Mouse (Mus musculus) MEL (cell line): ENCODE measurements at regions not wholly inside any gene's neighbourhood (a gene's known extent, or its start where the extent isn't known, plus 50 kb on each side); places are given as distances from the start of the nearest gene placed in this dataset.

Experiments
- DNase-seq: peaks from one replicate; pipeline ENCODE4 v3.0.0; 2011; ENCODE audit warnings: low read depth, low spot score
- H3K27ac ChIP-seq: 2 replicates; pipeline ENCODE4 v1.5.1; 2012; ENCODE audit warnings: low read depth, mild to moderate bottlenecking, control low read depth, low read length, moderate library complexity; ENCODE audit not compliant: control insufficient read depth
- H3K27me3 ChIP-seq, 2 experiments: fragments of 150-350 bp in 1 of 2; sonication (generic) in 1 of 2; 2 replicates each; pipeline ENCODE4 v1.6.1; 2012; ENCODE audit warnings: low read length in 2 of 2, mild to moderate bottlenecking in 2 of 2, improper control_type of control experiment in 1 of 2, moderate library complexity in 1 of 2; ENCODE audit not compliant: insufficient read depth in 2 of 2, control insufficient read depth in 1 of 2
- H3K36me3 ChIP-seq, 2 experiments: 2 replicates each; pipeline ENCODE4 v1.6.1; 2012 to 2014; ENCODE audit warnings: low read length in 2 of 2, improper control_type of control experiment in 1 of 2, inconsistent platforms in 1 of 2, mild to moderate bottlenecking in 1 of 2; ENCODE audit not compliant: insufficient read depth in 2 of 2, control insufficient read depth in 1 of 2
- H3K4me1 ChIP-seq, 2 experiments: fragments of 150-350 bp in 1 of 2; sonication (generic) in 1 of 2; 2 replicates each; pipeline ENCODE4 v1.6.1; 2012; ENCODE audit warnings: low read length in 2 of 2, improper control_type of control experiment in 1 of 2, mild to moderate bottlenecking in 1 of 2; ENCODE audit not compliant: insufficient read depth in 2 of 2, control insufficient read depth in 1 of 2
- H3K4me3 ChIP-seq, 2 experiments: fragments of 150-350 bp in 1 of 2; sonication (generic) in 1 of 2; 2 replicates each; pipeline ENCODE4 v1.5.1; 2012; ENCODE audit warnings: low read depth in 2 of 2, low read length in 2 of 2, mild to moderate bottlenecking in 2 of 2, moderate library complexity in 2 of 2, control low read depth in 1 of 2, improper control_type of control experiment in 1 of 2; ENCODE audit not compliant: control insufficient read depth in 1 of 2, insufficient read depth in 1 of 2
- H3K79me2 ChIP-seq: 2 replicates; pipeline ENCODE4 v1.6.1; 2012; ENCODE audit warnings: mild to moderate bottlenecking, low read length, moderate library complexity; ENCODE audit not compliant: control insufficient read depth, poor library complexity, insufficient read depth
- H3K9ac ChIP-seq: 2 replicates; pipeline ENCODE4 v1.6.1; 2012; ENCODE audit warnings: low read depth, mild to moderate bottlenecking, control low read depth, low read length, moderate library complexity; ENCODE audit not compliant: control insufficient read depth, poor library complexity, severe bottlenecking
- H3K9me3 ChIP-seq: fragments of 150-350 bp; sonication (generic); replicated peaks from 2 replicates; pipeline ENCODE4 v1.6.1; 2012; ENCODE audit warnings: mild to moderate bottlenecking, low read length, improper control_type of control experiment, moderate library complexity; ENCODE audit not compliant: insufficient read depth
- CHD1 ChIP-seq: IDR thresholded peaks from 2 replicates; pipeline ENCODE4 v1.6.1; 2012; ENCODE audit warnings: low read depth, mild to moderate bottlenecking, inconsistent platforms, low read length, improper control_type of control experiment
- CTCF ChIP-seq, 3 experiments: IDR thresholded peaks in 2 of 3; conservative IDR thresholded peaks in 1 of 3; 2 replicates each; pipeline ENCODE4 v1.5.1; 2011 to 2012; ENCODE audit warnings: low read length in 3 of 3, low read depth in 2 of 3, mild to moderate bottlenecking in 2 of 3, improper control_type of control experiment in 1 of 3, inconsistent platforms in 1 of 3, mixed read lengths in 1 of 3, moderate library complexity in 1 of 3; ENCODE audit not compliant: control insufficient read depth in 1 of 3, insufficient read depth in 1 of 3, poor library complexity in 1 of 3, severe bottlenecking in 1 of 3
- EP300 ChIP-seq, 2 experiments: IDR thresholded peaks; 2 replicates each; pipeline ENCODE4 v1.6.1; 2011; ENCODE audit warnings: improper control_type of control experiment in 2 of 2, low read length in 2 of 2, low read depth in 1 of 2, mild to moderate bottlenecking in 1 of 2
- GATA1 ChIP-seq: IDR thresholded peaks from 2 replicates; pipeline ENCODE4 v1.6.1; 2011; ENCODE audit warnings: low read depth, low read length, improper control_type of control experiment
- HCFC1 ChIP-seq: IDR thresholded peaks from 2 replicates; pipeline ENCODE4 v1.6.1; 2012; ENCODE audit warnings: low read depth, mild to moderate bottlenecking, inconsistent platforms, low read length, improper control_type of control experiment, moderate library complexity
- KAT2A ChIP-seq: conservative IDR thresholded peaks from 2 replicates; pipeline ENCODE4 v1.6.1; 2012; ENCODE audit warnings: low read depth, low read length, improper control_type of control experiment, inconsistent platforms
- MAX ChIP-seq: IDR thresholded peaks from 2 replicates; pipeline ENCODE4 v1.6.1; 2011; ENCODE audit warnings: low read length, improper control_type of control experiment
- MAZ ChIP-seq: IDR thresholded peaks from 2 replicates; pipeline ENCODE4 v1.6.1; 2012; ENCODE audit warnings: low read depth, mild to moderate bottlenecking, inconsistent platforms, low read length, improper control_type of control experiment
- MEF2A ChIP-seq: IDR thresholded peaks from 2 replicates; pipeline ENCODE4 v1.6.1; 2014; ENCODE audit warnings: low read depth, mild to moderate bottlenecking, inconsistent platforms, low read length, improper control_type of control experiment; ENCODE audit not compliant: poor library complexity, insufficient replicate concordance, severe bottlenecking; ENCODE audit errors: extremely low read depth
- MYB ChIP-seq: IDR thresholded peaks from 2 replicates; pipeline ENCODE4 v1.6.1; 2011; ENCODE audit warnings: mild to moderate bottlenecking, low read depth, low read length, improper control_type of control experiment
- MYC ChIP-seq: IDR thresholded peaks from 2 replicates; pipeline ENCODE4 v1.6.1; 2011; ENCODE audit warnings: low read depth, mild to moderate bottlenecking, low read length, improper control_type of control experiment, moderate library complexity
- NRF1 ChIP-seq: IDR thresholded peaks from 2 replicates; pipeline ENCODE4 v1.6.1; 2014; ENCODE audit warnings: low read depth, mild to moderate bottlenecking, inconsistent platforms, low read length, improper control_type of control experiment, moderate library complexity; ENCODE audit not compliant: poor library complexity, insufficient read depth, severe bottlenecking
- POLR2A ChIP-seq, 2 experiments: IDR thresholded peaks; 2 replicates each; pipeline ENCODE4 v1.6.1; 2011 to 2012; ENCODE audit warnings: low read length in 2 of 2, mild to moderate bottlenecking in 2 of 2, control low read depth in 1 of 2, improper control_type of control experiment in 1 of 2, low read depth in 1 of 2, moderate library complexity in 1 of 2; ENCODE audit not compliant: control insufficient read depth in 1 of 2, insufficient read depth in 1 of 2, poor library complexity in 1 of 2
- POLR2AphosphoS2 ChIP-seq: IDR thresholded peaks from 2 replicates; pipeline ENCODE4 v1.6.1; 2011; ENCODE audit warnings: low read length, improper control_type of control experiment
- POLR2AphosphoS5 ChIP-seq: IDR thresholded peaks from 2 replicates; pipeline ENCODE4 v1.6.1; 2012; ENCODE audit warnings: low read depth, borderline replicate concordance, mild to moderate bottlenecking, inconsistent platforms, low read length, moderate library complexity, mixed read lengths
- RAD21 ChIP-seq: IDR thresholded peaks from 2 replicates; pipeline ENCODE4 v1.6.1; 2011; ENCODE audit warnings: mild to moderate bottlenecking, low read depth, low read length, improper control_type of control experiment
- SMC3 ChIP-seq: IDR thresholded peaks from 2 replicates; pipeline ENCODE4 v1.6.1; 2011; ENCODE audit warnings: low read depth, low read length, improper control_type of control experiment
- TBP ChIP-seq: IDR thresholded peaks from 2 replicates; pipeline ENCODE4 v1.8.0; 2011; ENCODE audit warnings: low read depth, low read length, improper control_type of control experiment
- TCF12 ChIP-seq: IDR thresholded peaks from 2 replicates; pipeline ENCODE4 v1.6.1; 2014; ENCODE audit warnings: low read depth, mild to moderate bottlenecking, inconsistent platforms, low read length, improper control_type of control experiment, moderate library complexity
- UBTF ChIP-seq: IDR thresholded peaks from 2 replicates; pipeline ENCODE4 v1.6.1; 2012; ENCODE audit warnings: low read depth, mild to moderate bottlenecking, inconsistent platforms, low read length, improper control_type of control experiment, moderate library complexity, borderline replicate concordance; ENCODE audit not compliant: insufficient read depth
- USF1 ChIP-seq: IDR thresholded peaks from 2 replicates; pipeline ENCODE4 v1.6.1; 2014; ENCODE audit warnings: low read depth, mild to moderate bottlenecking, inconsistent platforms, low read length, improper control_type of control experiment, moderate library complexity
- USF2 ChIP-seq, 2 experiments: IDR thresholded peaks; 2 replicates each; pipeline ENCODE4 v1.6.1; 2011 to 2012; ENCODE audit warnings: improper control_type of control experiment in 2 of 2, low read length in 2 of 2, borderline replicate concordance in 1 of 2, inconsistent platforms in 1 of 2, low read depth in 1 of 2, mild to moderate bottlenecking in 1 of 2; ENCODE audit not compliant: insufficient read depth in 1 of 2
- ZC3H11A ChIP-seq: IDR thresholded peaks from 2 replicates; pipeline ENCODE4 v1.6.1; 2012; ENCODE audit warnings: low read depth, mild to moderate bottlenecking, inconsistent platforms, low read length, improper control_type of control experiment
- ZMIZ1 ChIP-seq: IDR thresholded peaks from 2 replicates; pipeline ENCODE4 v1.6.1; 2012; ENCODE audit warnings: low read depth, mild to moderate bottlenecking, inconsistent platforms, low read length, improper control_type of control experiment, moderate library complexity

DNA sequence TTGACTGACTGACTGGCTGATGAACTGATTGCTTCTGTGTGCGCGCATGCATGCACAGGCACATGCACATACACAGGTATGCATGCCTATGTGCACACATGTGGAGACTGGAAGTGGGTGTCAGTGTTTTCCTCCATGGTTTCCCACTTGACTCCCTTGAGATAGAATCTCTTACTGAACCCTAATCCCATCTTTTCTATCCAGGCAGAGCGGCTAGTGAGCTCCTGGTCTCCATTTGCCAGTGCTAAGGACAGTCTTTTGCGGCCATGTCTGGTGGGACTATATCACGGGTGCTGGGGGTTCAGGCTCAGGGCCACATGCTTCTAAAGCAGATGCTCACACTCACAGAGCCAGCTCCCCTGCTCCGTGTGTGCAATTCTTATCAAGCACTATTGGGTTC lies 133.0 kb upstream of the Bcl6 start:
- Histone ChIP-seq H3K79me2 (no peaks in the 10 kb centered on the region), H3K27ac (no peak overlapping the region), H3K4me1 (no peaks in the 10 kb centered on the region), H3K9ac (no peak overlapping the region), H3K36me3 (no peaks in the 10 kb centered on the region), H3K27me3 (no peaks in the 10 kb centered on the region), H3K4me3 (no peak overlapping the region), H3K9me3 (no peaks in the 10 kb centered on the region)
- no peak for TF ChIP-seq POLR2AphosphoS2
- no peak for TF ChIP-seq TBP
- TF ChIP-seq MAZ, result no peak
- no peak for TF ChIP-seq KAT2A
- TF ChIP-seq MEF2A, result no peak
- no peak for TF ChIP-seq USF1
- TF ChIP-seq EP300 (IDR thresholded peaks at IDR 0.05; ENCODE audit: low read depth in 1 of 2, low read length in 2 of 2), result no peak
- TF ChIP-seq POLR2AphosphoS5, result no peak
- no peak for TF ChIP-seq UBTF
- TF ChIP-seq MYB, result no peak
- no peak for TF ChIP-seq NRF1
- TF ChIP-seq MYC, result no peak
- no peak for DNase-seq

DNA sequence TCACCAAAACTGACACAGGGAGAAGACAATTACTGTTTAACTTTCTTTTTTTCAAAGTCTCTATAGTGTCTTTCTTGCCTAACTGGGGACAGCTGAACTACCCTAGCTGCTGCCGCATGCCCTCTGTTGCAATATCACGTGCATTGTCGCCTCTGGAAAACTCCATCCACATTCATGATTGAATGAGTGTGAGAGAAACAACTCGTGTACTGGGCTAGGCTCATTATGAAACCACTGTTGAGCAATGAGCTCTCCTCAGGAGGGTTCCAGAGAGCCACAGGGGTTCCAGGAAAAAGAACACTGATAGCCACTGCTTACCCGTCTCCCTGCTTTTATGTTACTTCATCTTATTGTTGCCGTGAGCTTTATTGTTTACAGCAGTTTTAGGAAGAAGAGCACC lies 132.2 kb upstream of the Bcl6 start:
- Histone ChIP-seq H3K4me1 (no peaks in the 10 kb centered on the region), H3K79me2 (no peaks in the 10 kb centered on the region), H3K36me3 (no peaks in the 10 kb centered on the region), H3K4me3 (no peak overlapping the region), H3K27me3 (no peaks in the 10 kb centered on the region), H3K27ac (no peak overlapping the region), H3K9me3 (no peaks in the 10 kb centered on the region), H3K9ac (no peak overlapping the region)
- DNase-seq, result no peak
- TF ChIP-seq MYC (no peak), MAX (no peak), UBTF (no peak), ZMIZ1 (no peak), HCFC1 (no peak), KAT2A (no peak), POLR2A (IDR thresholded peaks at IDR 0.05; ENCODE audit: control insufficient read depth in 1 of 2, insufficient read depth in 1 of 2, low read depth in 1 of 2, low read length in 2 of 2, poor library complexity in 1 of 2) (no peak), POLR2AphosphoS2 (no peak), ZC3H11A (no peak), USF2 (IDR thresholded peaks at IDR 0.05; ENCODE audit: borderline replicate concordance in 1 of 2, insufficient read depth in 1 of 2, low read depth in 1 of 2, low read length in 2 of 2) (no peak), SMC3 (no peak), GATA1 (no peak), MEF2A (no peak), NRF1 (no peak), TCF12 (no peak), RAD21 (no peak), CTCF (IDR thresholded peaks at IDR 0.05 in 2 of 3, conservative IDR thresholded peaks at IDR 0.05 in 1 of 3; ENCODE audit: control insufficient read depth in 1 of 3, insufficient read depth in 1 of 3, low read depth in 2 of 3, low read length in 3 of 3, poor library complexity in 1 of 3, severe bottlenecking in 1 of 3) (no peak), CHD1 (no peak)
